Mouse (Mus musculus): ENCODE data around the gene Cdk6.
A peak's percentile ranks its signal among the peaks of the same experiment; 100 is the strongest.
"Not testable (repeated sequence)": the region's sequence is repeated elsewhere in the genome, so short reads cannot be mapped to it uniquely, and the experiment has no call there.

Gene Cdk6

GRCm38 (mm10) chr5:3511097-3511795 is 170.0 kb downstream of the Cdk6 start:
- DNase-seq (ENCODE audit: low read depth), result no peak

- no peak for DNase-seq (ENCODE audit: low read depth)
Observed at GRCm38 (mm10) chr5:3512584-3512983, 171.3 kb downstream of the Cdk6 start.

GRCm38 (mm10) chr5:3514901-3515311 is 173.6 kb downstream of the Cdk6 start:
- DNase-seq (ENCODE audit: low read depth), result no peak

GRCm38 (mm10) chr5:3515477-3515876 is 174.2 kb downstream of the Cdk6 start:
- DNase-seq (ENCODE audit: low read depth), result no peak

- DNase-seq (ENCODE audit: low read depth), result peak; percentile 33
Observed at GRCm38 (mm10) chr5:3516481-3517075, 175.3 kb downstream of the Cdk6 start.

- no peak for DNase-seq (ENCODE audit: low read depth)
Observed at GRCm38 (mm10) chr5:3520493-3521359, 179.4 kb downstream of the Cdk6 start.

- DNase-seq (ENCODE audit: low read depth), result no peak
Observed at GRCm38 (mm10) chr5:3521741-3522140, 180.5 kb downstream of the Cdk6 start.

- no peak for DNase-seq (ENCODE audit: low read depth)
Observed at GRCm38 (mm10) chr5:3522826-3523225, 181.5 kb downstream of the Cdk6 start.

GRCm38 (mm10) chr5:3527041-3527691 is 185.9 kb downstream of the Cdk6 start:
- DNase-seq (ENCODE audit: low read depth), result no peak

- DNase-seq (ENCODE audit: low read depth), result no peak
Observed at GRCm38 (mm10) chr5:3529585-3530189, 188.4 kb downstream of the Cdk6 start.

GRCm38 (mm10) chr5:3532048-3532447 is 190.8 kb downstream of the Cdk6 start:
- not testable (repeated sequence) for DNase-seq (ENCODE audit: low read depth)

- no peak for DNase-seq (ENCODE audit: low read depth)
Observed at GRCm38 (mm10) chr5:3536592-3537212, 195.4 kb downstream of the Cdk6 start.

- DNase-seq (ENCODE audit: low read depth), result peak; percentile 43
Observed at GRCm38 (mm10) chr5:3538505-3539472, 197.5 kb downstream of the Cdk6 start.

- DNase-seq (ENCODE audit: low read depth), result no peak
Observed at GRCm38 (mm10) chr5:3541871-3542270, 200.6 kb downstream of the Cdk6 start.

GRCm38 (mm10) chr5:3543629-3544479 is 202.6 kb downstream of the Cdk6 start, which contains the start of gene Fam133b:
Gene Fam133b, plus strand, starts transcription at chr5:3543833.
- peak; percentile 61 for DNase-seq (ENCODE audit: low read depth)

GRCm38 (mm10) chr5:3544480-3544769 is 203.1 kb downstream of the Cdk6 start:
- DNase-seq (ENCODE audit: low read depth), result no peak

GRCm38 (mm10) chr5:3546226-3546625 is 204.9 kb downstream of the Cdk6 start:
- no peak for DNase-seq (ENCODE audit: low read depth)

- no peak for DNase-seq (ENCODE audit: low read depth)
Observed at GRCm38 (mm10) chr5:3551481-3551880, 210.2 kb downstream of the Cdk6 start.

- no peak for DNase-seq (ENCODE audit: low read depth)
Observed at GRCm38 (mm10) chr5:3554198-3554597, 212.9 kb downstream of the Cdk6 start.

Data from fibroblast of lung, adult 2 months (primary cell).